Mouse (Mus musculus): ENCODE measurements around the gene Gm9573. TPM values are rescaled to one million over a fixed set of nuclear protein-coding genes. Genes with fewer than 3 reads are reported as not detected.

The Gm9573 gene
- total RNA-seq, 2 experiments from 2014 or later = not detected

Other genes starting within 250 kb of the Gm9573 start
- 20.2 and 22.6 TPM in 2 replicates for gene H2-Q4, start 247.0 kb downstream of the Gm9573 start, total RNA-seq (2015; ENCODE audit: low replicate concordance)
- gene H2-Q4, start 247.0 kb downstream of the Gm9573 start, total RNA-seq (2017; ENCODE audit: low replicate concordance) = 24.5 and 26.8 TPM in 2 replicates
- 11.5 and 17.6 TPM in 2 replicates for gene H2-Q6, start 201.8 kb downstream of the Gm9573 start, total RNA-seq (2015; ENCODE audit: low replicate concordance)
- gene H2-Q6, start 201.8 kb downstream of the Gm9573 start, total RNA-seq (2017; ENCODE audit: low replicate concordance) = 8.5 and 12.7 TPM in 2 replicates
- gene H2-Q7, start 187.5 kb downstream of the Gm9573 start, total RNA-seq (2015; ENCODE audit: low replicate concordance) = 47.6 and 48.2 TPM in 2 replicates
- gene H2-Q7, start 187.5 kb downstream of the Gm9573 start, total RNA-seq (2017; ENCODE audit: low replicate concordance) = 8.2 and 13.2 TPM in 2 replicates
- gene H2-Q10, start 156.5 kb downstream of the Gm9573 start, total RNA-seq (2015; ENCODE audit: low replicate concordance) = 2.9 and 3.2 TPM in 2 replicates
- gene H2-Q10, start 156.5 kb downstream of the Gm9573 start, total RNA-seq (2017; ENCODE audit: low replicate concordance) = 0.51 and 2.0 TPM in 2 replicates
- 1.4 TPM in 1 of 2 replicates, not detected in the other for gene Pou5f1, start 120.6 kb downstream of the Gm9573 start, total RNA-seq (2015; ENCODE audit: low replicate concordance)
- 0.26 TPM in 1 of 2 replicates, not detected in the other for gene Pou5f1, start 120.6 kb downstream of the Gm9573 start, total RNA-seq (2017; ENCODE audit: low replicate concordance)
- gene Tcf19, start 109.8 kb downstream of the Gm9573 start, total RNA-seq (2015; ENCODE audit: low replicate concordance) = 103 and 129 TPM in 2 replicates
- 49.4 and 49.9 TPM in 2 replicates for gene Tcf19, start 109.8 kb downstream of the Gm9573 start, total RNA-seq (2017; ENCODE audit: low replicate concordance)
- 32.7 and 49.4 TPM in 2 replicates for gene Cchcr1, start 109.5 kb downstream of the Gm9573 start, total RNA-seq (2015; ENCODE audit: low replicate concordance)
- 48.4 and 83.3 TPM in 2 replicates for gene Cchcr1, start 109.5 kb downstream of the Gm9573 start, total RNA-seq (2017; ENCODE audit: low replicate concordance)
- gene Psors1c2, start 93.4 kb downstream of the Gm9573 start, total RNA-seq (2015; ENCODE audit: low replicate concordance) = not detected in 2 replicates
- not detected in 2 replicates for gene Psors1c2, start 93.4 kb downstream of the Gm9573 start, total RNA-seq (2017; ENCODE audit: low replicate concordance)
- gene Cdsn, start 74.5 kb downstream of the Gm9573 start, total RNA-seq (2015; ENCODE audit: low replicate concordance) = not detected in 2 replicates
- gene Cdsn, start 74.5 kb downstream of the Gm9573 start, total RNA-seq (2017; ENCODE audit: low replicate concordance) = not detected in 2 replicates
- gene 2300002M23Rik, start 59.2 kb downstream of the Gm9573 start, total RNA-seq (2015; ENCODE audit: low replicate concordance) = not detected in 2 replicates
- gene 2300002M23Rik, start 59.2 kb downstream of the Gm9573 start, total RNA-seq (2017; ENCODE audit: low replicate concordance) = not detected in 2 replicates
- gene Sfta2, start 25.1 kb downstream of the Gm9573 start, total RNA-seq (2015; ENCODE audit: low replicate concordance) = not detected in 2 replicates
- not detected in 2 replicates for gene Sfta2, start 25.1 kb downstream of the Gm9573 start, total RNA-seq (2017; ENCODE audit: low replicate concordance)
- not detected in 2 replicates for gene Mucl3, start 17.1 kb upstream of the Gm9573 start, total RNA-seq (2015; ENCODE audit: low replicate concordance)
- gene Mucl3, start 17.1 kb upstream of the Gm9573 start, total RNA-seq (2017; ENCODE audit: low replicate concordance) = not detected in 2 replicates
- gene Vars2, start 41.0 kb upstream of the Gm9573 start, total RNA-seq (2015; ENCODE audit: low replicate concordance) = 2.5 TPM in 1 of 2 replicates, not detected in the other
- gene Vars2, start 41.0 kb upstream of the Gm9573 start, total RNA-seq (2017; ENCODE audit: low replicate concordance) = 0.23 and 0.77 TPM in 2 replicates
- gene Gtf2h4, start 47.1 kb upstream of the Gm9573 start, total RNA-seq (2015; ENCODE audit: low replicate concordance) = 1.1 and 2.5 TPM in 2 replicates
- 3.6 and 6.3 TPM in 2 replicates for gene Gtf2h4, start 47.1 kb upstream of the Gm9573 start, total RNA-seq (2017; ENCODE audit: low replicate concordance)
- gene Ddr1, start 78.0 kb upstream of the Gm9573 start, total RNA-seq (2015; ENCODE audit: low replicate concordance) = not detected in 2 replicates
- gene Ddr1, start 78.0 kb upstream of the Gm9573 start, total RNA-seq (2017; ENCODE audit: low replicate concordance) = 0.26 TPM in 1 of 2 replicates, not detected in the other
- 3.8 and 10.5 TPM in 2 replicates for gene Ier3, start 195.0 kb upstream of the Gm9573 start, total RNA-seq (2015; ENCODE audit: low replicate concordance)
- gene Ier3, start 195.0 kb upstream of the Gm9573 start, total RNA-seq (2017; ENCODE audit: low replicate concordance) = 0.51 and 4.0 TPM in 2 replicates
- 19.3 and 32.8 TPM in 2 replicates for gene Flot1, start 196.6 kb upstream of the Gm9573 start, total RNA-seq (2015; ENCODE audit: low replicate concordance)
- 14.6 and 29.1 TPM in 2 replicates for gene Flot1, start 196.6 kb upstream of the Gm9573 start, total RNA-seq (2017; ENCODE audit: low replicate concordance)
- gene Tubb5, start 211.7 kb upstream of the Gm9573 start, total RNA-seq (2015; ENCODE audit: low replicate concordance) = 663 and 669 TPM in 2 replicates
- 760 and 914 TPM in 2 replicates for gene Tubb5, start 211.7 kb upstream of the Gm9573 start, total RNA-seq (2017; ENCODE audit: low replicate concordance)
- gene Mdc1, start 214.9 kb upstream of the Gm9573 start, total RNA-seq (2015; ENCODE audit: low replicate concordance) = 117 and 147 TPM in 2 replicates
- gene Mdc1, start 214.9 kb upstream of the Gm9573 start, total RNA-seq (2017; ENCODE audit: low replicate concordance) = 31.0 and 57.1 TPM in 2 replicates
- gene Nrm, start 234.7 kb upstream of the Gm9573 start, total RNA-seq (2015; ENCODE audit: low replicate concordance) = 32.8 and 36.0 TPM in 2 replicates
- 19.1 and 35.8 TPM in 2 replicates for gene Nrm, start 234.7 kb upstream of the Gm9573 start, total RNA-seq (2017; ENCODE audit: low replicate concordance)
- gene Ppp1r18, start 239.0 kb upstream of the Gm9573 start, total RNA-seq (2015; ENCODE audit: low replicate concordance) = 32.8 and 37.7 TPM in 2 replicates
- gene Ppp1r18, start 239.0 kb upstream of the Gm9573 start, total RNA-seq (2017; ENCODE audit: low replicate concordance) = 7.2 and 10.2 TPM in 2 replicates